Mouse (Mus musculus) common myeloid progenitor, adult 5-6 weeks (primary cell): ENCODE measurements at regions not wholly inside any gene's neighbourhood (a gene's known extent, or its start where the extent isn't known, plus 50 kb on each side); places are given as distances from the start of the nearest gene placed in this dataset.
A peak's percentile ranks its signal among the peaks of the same experiment; 100 is the strongest.

ENCODE experiments used
- ATAC-seq: replicated peaks from 2 replicates; pipeline ENCODE4 v1.8.0; 2016; ENCODE audit warnings: low read depth, mild to moderate bottlenecking, moderate TSS enrichment, inconsistent platforms; ENCODE audit not compliant: poor library complexity, severe bottlenecking

- ATAC-seq: no peak
Observed at GRCm38 (mm10) chr2:61121281-61121680, 158.3 kb upstream of the Rbms1 start.

GRCm38 (mm10) chr2:61114620-61115019, 151.6 kb upstream of the Rbms1 start:
- ATAC-seq: no peak

GRCm38 (mm10) chr2:61113916-61114315, 150.9 kb upstream of the Rbms1 start:
- ATAC-seq: no peak

GRCm38 (mm10) chr2:61110591-61110990, 147.6 kb upstream of the Rbms1 start:
- 0 out of 2 replicates have a peak, but pooled peaks have one; percentile 36 for ATAC-seq

GRCm38 (mm10) chr2:61109564-61109963, 146.6 kb upstream of the Rbms1 start:
- peak; percentile 58; the same call in 1 of the 2 replicates for ATAC-seq

GRCm38 (mm10) chr2:61105169-61105568, 142.2 kb upstream of the Rbms1 start:
- ATAC-seq: no peak

GRCm38 (mm10) chr2:61100854-61101253, 137.9 kb upstream of the Rbms1 start:
- ATAC-seq: no peak

- ATAC-seq: no peak
Observed at GRCm38 (mm10) chr2:61088501-61088900, 125.5 kb upstream of the Rbms1 start.

GRCm38 (mm10) chr2:61084835-61085234, 121.8 kb upstream of the Rbms1 start:
- ATAC-seq: peak; percentile 92

- no peak for ATAC-seq
Observed at GRCm38 (mm10) chr2:61083100-61083499, 120.1 kb upstream of the Rbms1 start.

- no peak for ATAC-seq
Observed at GRCm38 (mm10) chr2:61082640-61083039, 119.6 kb upstream of the Rbms1 start.

- ATAC-seq: no peak
Observed at GRCm38 (mm10) chr2:61080006-61080405, 117.0 kb upstream of the Rbms1 start.

- peak; percentile 89 for ATAC-seq
Observed at GRCm38 (mm10) chr2:61071025-61071424, 108.0 kb upstream of the Rbms1 start.

- no peak for ATAC-seq
Observed at GRCm38 (mm10) chr2:61067877-61068276, 104.9 kb upstream of the Rbms1 start.

GRCm38 (mm10) chr2:61062125-61062524, 99.1 kb upstream of the Rbms1 start:
- no peak for ATAC-seq

GRCm38 (mm10) chr2:61060906-61061305, 97.9 kb upstream of the Rbms1 start:
- ATAC-seq: no peak

GRCm38 (mm10) chr2:61058545-61059235, 95.7 kb upstream of the Rbms1 start:
- no peak for ATAC-seq

- ATAC-seq: 0 out of 2 replicates have a peak, but pooled peaks have one; percentile 32
Observed at GRCm38 (mm10) chr2:61052296-61052695, 89.3 kb upstream of the Rbms1 start.

- no peak for ATAC-seq
Observed at GRCm38 (mm10) chr2:61051808-61052207, 88.8 kb upstream of the Rbms1 start.

- ATAC-seq: no peak
Observed at GRCm38 (mm10) chr2:61046111-61046767, 83.2 kb upstream of the Rbms1 start.

GRCm38 (mm10) chr2:61045467-61045866, 82.5 kb upstream of the Rbms1 start:
- no peak for ATAC-seq

GRCm38 (mm10) chr2:61032920-61033319, 69.9 kb upstream of the Rbms1 start:
- no peak for ATAC-seq
